Mouse (Mus musculus) ovary, postnatal 10 days (tissue): ENCODE measurements at regions not wholly inside any gene's neighbourhood (a gene's known extent, or its start where the extent isn't known, plus 50 kb on each side); places are given as distances from the start of the nearest gene placed in this dataset.

Experiments
- DNase-seq: peaks from one replicate; pipeline ENCODE4 v3.0.0; 2022; ENCODE audit warnings: low spot score

- DNase-seq: no peak
These were observed 266.1 kb upstream of the Ptger4 start for GRCm38 (mm10) chr15:5510056-5510455.

- DNase-seq: no peak
These were observed 267.1 kb upstream of the Ptger4 start for GRCm38 (mm10) chr15:5511046-5511445.

GRCm38 (mm10) chr15:5512546-5512945, 268.6 kb upstream of the Ptger4 start:
- DNase-seq: no peak

- no peak for DNase-seq
These were observed 269.2 kb upstream of the Ptger4 start for GRCm38 (mm10) chr15:5513146-5513545.

- no peak for DNase-seq
These were observed 270.2 kb upstream of the Ptger4 start for GRCm38 (mm10) chr15:5514217-5514616.

GRCm38 (mm10) chr15:5517244-5517966, 273.4 kb upstream of the Ptger4 start:
- no peak for DNase-seq

GRCm38 (mm10) chr15:5519552-5519951, 275.6 kb upstream of the Ptger4 start:
- DNase-seq: no peak

- DNase-seq: no peak
These were observed 276.0 kb upstream of the Ptger4 start for GRCm38 (mm10) chr15:5519997-5520396.

GRCm38 (mm10) chr15:5528619-5529018, 284.6 kb upstream of the Ptger4 start:
- DNase-seq: no peak

- DNase-seq: no peak
These were observed 289.7 kb upstream of the Ptger4 start for GRCm38 (mm10) chr15:5533656-5534055.

- DNase-seq: no peak
These were observed 293.4 kb upstream of the Ptger4 start for GRCm38 (mm10) chr15:5537432-5537831.

GRCm38 (mm10) chr15:5539301-5539928, 295.4 kb upstream of the Ptger4 start:
- no peak for DNase-seq

- DNase-seq: no peak
These were observed 310.5 kb upstream of the Ptger4 start for GRCm38 (mm10) chr15:5554526-5554925.

GRCm38 (mm10) chr15:5554926-5555325, 310.9 kb upstream of the Ptger4 start:
- DNase-seq: no peak

GRCm38 (mm10) chr15:5555381-5556066, 311.5 kb upstream of the Ptger4 start:
- DNase-seq: no peak

- no peak for DNase-seq
These were observed 317.8 kb upstream of the Ptger4 start for GRCm38 (mm10) chr15:5561783-5562182.

- DNase-seq: no peak
These were observed 330.4 kb upstream of the Ptger4 start for GRCm38 (mm10) chr15:5574366-5574765.

GRCm38 (mm10) chr15:5579559-5579958, 335.6 kb upstream of the Ptger4 start:
- no peak for DNase-seq

- no peak for DNase-seq
These were observed 336.4 kb upstream of the Ptger4 start for GRCm38 (mm10) chr15:5580416-5580815.

GRCm38 (mm10) chr15:5584381-5584780, 340.4 kb upstream of the Ptger4 start:
- DNase-seq: no peak

- DNase-seq: no peak
These were observed 360.8 kb upstream of the Ptger4 start for GRCm38 (mm10) chr15:5604732-5605266.

- no peak for DNase-seq
These were observed 363.5 kb upstream of the Ptger4 start for GRCm38 (mm10) chr15:5607533-5607932.

GRCm38 (mm10) chr15:5623021-5623420, 379.0 kb upstream of the Ptger4 start:
- no peak for DNase-seq
